Mouse (Mus musculus) regulatory T cell (primary cell): ENCODE data around the gene Sh3glb2.

ENCODE experiments used
- in situ Hi-C: fragments of 300-600 bp; cut with MboI, MseI; formaldehyde crosslinking; loops from one replicate; pipeline ENCODE4 v1.15.1; 2025; ENCODE audit warnings: high pct_unique_total_duplicates

Gene Sh3glb2

DNA sequence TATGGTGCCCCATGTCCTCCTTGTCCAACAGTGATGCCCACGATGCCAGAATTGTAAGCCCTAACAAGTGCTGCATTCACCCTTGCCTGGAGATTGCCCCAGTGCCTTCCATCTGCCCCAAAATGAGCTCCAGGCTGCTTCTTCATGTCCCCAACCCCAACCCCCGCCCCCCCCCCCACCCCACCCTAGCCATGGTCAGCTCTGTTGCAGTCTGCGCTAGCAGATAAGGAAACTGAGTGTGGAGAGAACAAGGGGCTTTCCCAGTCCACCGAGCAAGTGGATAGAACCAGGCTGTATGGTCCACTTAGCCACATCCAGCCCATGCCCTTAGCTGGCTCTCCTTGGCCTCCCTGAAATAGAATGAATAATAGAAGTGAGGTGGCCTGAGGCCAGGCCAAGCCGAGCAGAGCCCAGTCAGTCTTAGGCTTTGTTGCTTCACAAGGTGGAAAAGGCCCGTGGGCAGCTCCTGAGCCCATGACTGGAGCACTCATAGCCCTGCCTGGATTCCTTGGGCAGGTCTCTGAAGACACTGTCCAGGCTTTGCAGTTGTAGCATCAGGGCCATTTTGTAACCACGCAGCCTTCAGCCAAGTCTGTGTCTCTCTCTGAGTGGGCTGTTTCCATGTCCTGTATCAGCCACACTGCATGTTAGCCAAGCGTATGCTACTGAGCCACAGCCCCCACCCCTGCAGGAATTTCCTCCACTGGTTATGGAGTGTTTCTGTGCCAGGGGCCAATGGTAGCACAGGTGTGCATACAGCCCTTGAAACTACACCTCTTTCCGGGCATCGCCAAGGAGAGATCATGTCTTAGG, 21.6 kb upstream of the Sh3glb2 start:
- in situ Hi-C loops: no loop called here

DNA sequence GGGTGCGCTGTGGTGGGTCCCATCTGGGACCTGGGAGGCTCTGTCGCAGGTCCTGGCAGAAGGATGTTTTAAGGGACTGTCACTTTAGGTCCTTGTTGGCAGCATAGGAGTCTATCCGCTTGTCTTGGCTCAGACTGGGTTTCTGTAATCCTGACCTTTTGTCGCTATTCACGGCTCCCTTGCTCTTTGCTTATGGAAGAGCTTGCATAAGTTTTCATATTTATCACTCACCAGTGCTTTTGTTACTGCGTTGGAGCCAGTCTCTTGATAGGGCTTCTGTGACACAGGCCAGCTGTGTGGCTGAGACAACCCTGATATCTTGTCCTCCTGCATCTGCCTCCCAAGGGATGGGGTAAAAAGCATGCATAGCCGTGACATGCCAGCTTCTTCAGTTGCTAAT, 20.2 kb upstream of the Sh3glb2 start:
- in situ Hi-C loops: no loop called here

DNA sequence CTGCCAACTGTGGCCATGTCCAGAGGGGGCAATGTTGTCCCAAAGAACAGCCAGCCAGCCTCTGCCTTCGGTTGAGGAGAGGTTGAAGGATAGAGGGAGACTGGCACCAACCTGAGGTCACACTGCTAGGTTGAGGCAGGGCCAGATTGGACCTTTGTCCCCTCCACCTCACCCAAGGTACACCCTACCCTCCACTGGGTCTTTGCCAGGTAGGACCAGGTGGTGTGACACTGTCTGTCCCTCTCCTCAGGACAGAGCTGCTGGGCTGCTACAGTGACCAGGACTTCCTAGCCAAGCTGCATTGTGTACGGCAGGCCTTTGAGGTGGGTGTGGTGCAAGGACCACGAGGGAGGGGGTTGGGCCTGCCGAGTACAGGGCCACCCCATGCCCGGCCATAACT, 18.6 kb upstream of the Sh3glb2 start:
- in situ Hi-C loops: no loop called here

DNA sequence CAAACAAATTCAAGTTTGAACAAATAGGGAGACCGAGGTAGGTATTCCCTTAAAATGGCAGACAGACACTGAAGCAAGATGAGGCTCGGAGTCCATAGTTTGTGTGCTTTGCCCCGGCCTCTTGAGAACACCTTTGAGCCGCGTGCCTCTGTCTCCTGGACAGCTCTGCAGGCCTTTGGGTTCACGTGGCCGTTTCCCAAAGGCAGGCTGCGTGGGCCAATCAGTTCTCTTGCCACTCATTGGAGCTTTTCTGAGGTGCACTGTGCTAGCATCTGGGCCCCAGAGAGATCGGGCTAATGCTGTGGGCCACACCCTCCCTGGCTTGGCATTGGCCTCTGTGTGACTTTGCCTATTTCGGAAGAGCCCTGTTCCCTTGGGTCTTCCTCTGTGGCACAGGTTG, 16.8 kb upstream of the Sh3glb2 start:
- in situ Hi-C loops: no loop called here

DNA sequence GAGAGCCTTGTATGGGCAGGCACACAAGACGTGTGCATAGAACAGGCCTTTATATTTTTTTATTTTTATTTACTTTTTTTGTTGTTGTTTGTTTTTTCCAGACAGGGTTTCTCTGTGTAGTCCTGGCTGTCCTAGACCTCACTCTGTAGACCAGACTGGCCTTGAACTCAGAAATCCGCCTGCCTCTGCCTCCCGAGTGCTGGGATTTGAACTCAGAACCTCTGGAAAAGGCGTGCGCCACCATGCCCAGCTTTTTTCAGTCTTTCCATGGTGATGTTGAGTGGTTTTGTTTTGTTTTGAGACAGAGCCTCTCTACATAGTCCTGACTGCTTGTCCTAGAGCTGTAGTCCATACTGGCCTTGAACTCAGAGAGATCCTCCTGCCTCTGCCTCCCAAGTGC, 13.6 kb upstream of the Sh3glb2 start:
- in situ Hi-C loops: no loop called here

DNA sequence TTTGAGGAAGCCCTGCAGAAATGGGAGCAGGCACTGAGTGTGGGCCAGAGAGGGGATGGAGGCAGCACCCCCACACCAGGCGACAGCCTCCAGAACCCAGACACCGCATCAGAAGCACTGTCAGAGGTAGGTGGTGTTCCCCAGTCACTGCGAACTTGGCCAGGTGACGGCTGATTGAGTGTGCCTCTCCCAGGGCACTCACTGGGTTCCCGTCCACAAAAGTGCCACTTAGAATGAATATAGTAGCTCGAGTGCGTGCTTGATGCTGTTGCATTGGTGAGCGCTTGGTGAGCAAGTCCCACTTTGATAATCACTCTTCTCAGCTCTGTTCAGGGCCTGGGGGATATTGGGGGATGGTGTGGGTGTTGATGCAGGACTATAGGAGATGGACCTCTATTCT, 12.4 kb upstream of the Sh3glb2 start:
- in situ Hi-C loops: no loop called here

DNA sequence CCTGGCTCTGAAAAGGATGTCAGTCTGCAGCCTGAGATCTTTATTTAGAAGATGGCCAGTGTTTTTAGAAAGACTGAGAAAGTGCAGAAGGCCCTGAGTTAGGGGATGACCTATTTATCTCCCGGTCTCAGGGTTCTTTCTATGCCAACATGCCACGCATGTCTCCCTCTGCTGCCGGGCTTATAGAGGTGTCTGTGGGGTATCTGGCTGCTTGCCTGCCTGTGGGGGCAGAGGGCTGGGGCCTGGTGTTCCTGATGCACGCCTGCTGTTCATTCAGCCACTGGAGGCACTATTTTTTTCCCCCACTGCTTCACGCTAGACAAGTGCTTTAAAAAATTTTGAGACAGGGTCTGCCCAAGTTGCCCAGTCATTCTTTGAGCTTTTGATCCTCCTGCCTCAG, 7.1 kb upstream of the Sh3glb2 start:
- in situ Hi-C loops: no loop called here

DNA sequence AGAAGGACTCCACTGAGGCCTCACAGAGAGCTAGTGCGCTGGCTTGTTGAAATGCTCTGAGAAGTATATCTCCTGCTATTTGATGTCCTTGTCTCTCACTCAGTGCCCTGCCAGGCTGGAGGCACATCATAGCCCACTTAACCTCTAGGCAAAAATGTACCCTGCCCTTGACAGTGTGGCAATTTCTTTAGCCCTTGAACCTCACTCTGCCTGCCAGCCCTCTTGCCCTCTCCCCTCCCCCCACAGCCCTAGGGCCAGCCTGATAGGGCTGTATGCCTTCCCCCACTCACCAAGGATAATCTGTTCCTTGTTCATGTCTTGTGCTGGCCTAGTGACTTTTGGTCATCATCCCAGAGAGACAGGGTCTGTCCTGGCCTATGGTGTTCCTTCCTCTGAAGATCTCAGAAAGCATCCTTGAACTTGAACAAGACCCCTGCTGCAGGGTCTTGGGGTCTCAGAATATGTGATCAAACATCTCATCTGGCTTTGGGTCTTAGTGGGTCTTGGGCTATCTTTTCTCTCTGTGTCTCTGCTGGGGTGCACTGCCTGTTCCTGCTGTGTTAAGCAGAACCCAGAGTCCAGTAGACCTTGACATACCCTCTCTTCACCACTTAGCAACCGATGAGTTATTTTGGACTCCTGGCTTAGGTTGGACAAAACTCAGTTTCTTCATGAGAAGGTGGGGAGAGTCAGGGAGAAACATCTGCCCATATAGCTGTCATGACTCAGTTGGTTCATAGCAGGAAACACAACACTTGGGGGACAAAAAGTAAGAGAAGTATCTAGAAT, 6.3 kb upstream of the Sh3glb2 start:
- in situ Hi-C loops: no loop called here

DNA sequence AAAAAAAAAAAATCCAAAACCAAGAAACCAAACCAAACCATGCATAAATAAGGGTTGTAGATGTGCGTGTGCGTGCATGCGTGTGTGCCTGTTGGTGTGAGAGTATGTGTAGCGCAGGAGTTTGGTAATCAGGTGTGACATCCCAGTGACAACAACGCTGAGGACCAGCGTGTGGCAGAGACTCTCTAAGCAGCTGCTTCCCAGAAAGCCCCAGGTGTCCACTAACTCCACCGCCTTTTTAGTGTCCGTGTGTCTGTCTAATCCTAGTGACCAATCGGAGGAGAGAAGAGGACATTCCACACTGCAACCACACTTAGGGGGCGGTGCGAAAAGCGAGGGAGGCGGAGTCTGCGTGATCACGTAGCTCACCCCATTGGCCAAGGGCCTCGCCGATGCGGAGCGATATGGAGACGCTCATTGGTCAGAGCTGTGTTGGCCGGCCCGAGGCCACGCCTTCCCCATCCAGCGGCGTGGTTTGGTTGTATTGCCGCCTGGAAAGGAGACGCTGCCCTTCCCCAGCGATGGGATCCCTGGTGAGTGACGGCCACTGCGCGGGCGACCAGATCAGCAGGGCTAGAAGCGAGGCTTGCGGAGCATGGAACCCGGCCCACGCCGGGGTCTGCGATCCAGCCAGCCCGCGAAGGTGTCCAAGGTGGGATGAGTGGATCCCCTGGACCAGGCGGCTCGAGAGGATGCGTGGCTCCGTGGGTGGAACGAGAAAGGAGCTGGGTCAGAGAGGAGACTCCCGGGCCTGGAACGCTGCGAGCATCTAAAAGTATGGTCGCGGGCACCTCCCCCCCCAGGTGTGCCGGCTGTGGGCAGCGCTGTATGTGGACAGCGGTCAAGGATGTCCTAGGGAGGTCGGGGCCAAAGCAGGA, 4.9 kb upstream of the Sh3glb2 start, which contains the start of gene Miga2:
Gene Miga2 (plus strand): TSS at position 461 of the 878 bp plus-strand sequence.
- in situ Hi-C loops: no loop called here

DNA sequence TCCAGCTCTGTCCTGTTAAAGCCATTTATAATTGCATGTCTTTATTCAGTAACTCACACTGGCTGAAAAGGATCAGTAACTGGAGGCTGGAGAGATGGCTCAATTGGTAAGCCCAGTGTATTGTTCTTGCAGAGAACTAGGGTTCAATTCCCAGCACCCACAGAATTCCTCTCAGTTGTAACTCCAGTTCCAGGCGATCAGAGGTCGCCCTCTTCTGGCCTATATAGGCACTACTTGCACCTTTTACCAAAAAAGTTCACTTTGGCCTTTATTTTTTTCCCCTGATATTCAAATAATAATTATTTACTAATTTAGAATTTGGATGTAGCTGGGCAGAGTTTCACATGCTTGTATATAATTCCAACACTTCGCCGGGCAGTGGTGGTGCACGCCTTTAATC, 3.7 kb upstream of the Sh3glb2 start:
- in situ Hi-C loops: no loop called here

DNA sequence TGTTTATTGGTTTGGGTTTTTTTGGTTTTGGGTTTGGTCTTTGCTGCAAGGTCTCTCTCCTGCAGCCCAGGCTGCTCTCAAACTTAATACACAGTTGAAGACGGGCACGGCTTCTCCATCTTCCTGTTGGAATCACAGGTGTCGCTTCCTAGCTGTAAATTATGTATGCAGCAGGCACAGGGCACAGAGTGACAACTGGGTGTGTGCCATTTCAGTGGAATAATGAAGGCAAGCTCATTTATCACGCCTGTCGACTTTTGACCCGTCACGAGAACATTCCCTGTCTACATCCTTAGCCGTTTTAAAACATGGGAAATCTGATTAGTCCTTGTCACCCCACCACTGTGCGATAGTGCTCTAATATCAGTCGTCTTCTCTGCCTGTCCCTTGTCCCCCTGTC, 1.5 kb upstream of the Sh3glb2 start:
- in situ Hi-C loops: no loop called here

DNA sequence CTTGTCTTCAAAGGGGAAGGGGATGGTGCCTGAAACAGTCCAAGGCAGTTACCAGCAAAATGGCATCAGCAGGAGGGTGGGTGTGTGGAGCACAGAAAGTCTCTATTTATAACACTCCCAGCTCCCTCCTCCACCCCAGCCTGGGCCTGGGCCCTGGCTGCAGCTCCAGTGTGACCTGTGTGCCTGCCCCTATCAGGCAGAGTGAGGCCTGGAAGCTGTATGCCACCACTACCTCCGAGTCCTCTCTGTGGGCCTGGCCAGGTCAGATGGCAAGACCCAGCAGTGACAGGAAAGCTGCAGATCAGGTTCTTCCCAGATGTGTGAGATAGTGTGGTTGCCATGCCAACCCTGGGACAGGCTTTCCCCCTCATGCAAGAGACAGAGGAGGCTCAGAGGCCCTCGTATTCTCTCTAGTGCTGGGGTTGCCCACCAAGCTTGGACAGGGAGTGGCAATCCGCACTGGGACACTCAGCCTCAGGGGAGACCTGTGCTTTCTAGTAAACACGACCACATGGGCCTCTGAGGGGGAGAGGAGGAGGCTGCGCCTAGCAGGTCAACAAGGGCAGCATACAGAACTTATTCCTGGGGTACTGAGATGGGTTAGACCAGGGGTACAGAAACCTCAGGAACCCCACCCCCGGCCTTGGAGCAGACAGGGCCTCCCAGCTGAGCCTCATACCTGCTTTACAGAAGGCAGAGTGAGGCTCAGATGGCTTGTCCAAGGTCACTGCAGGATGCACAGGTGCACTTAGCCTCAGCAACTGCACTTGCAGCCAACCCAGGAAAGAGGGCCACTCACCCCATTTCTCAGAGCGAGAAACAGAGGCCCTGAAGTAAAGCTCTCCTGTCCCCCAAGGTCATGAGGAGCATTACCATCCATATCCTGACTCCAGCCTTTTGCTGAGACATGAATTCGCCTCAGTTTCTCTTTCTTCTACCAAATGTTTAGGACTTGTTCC, 1.3 kb downstream of the Sh3glb2 start:
- in situ Hi-C loops: no loop called here

DNA sequence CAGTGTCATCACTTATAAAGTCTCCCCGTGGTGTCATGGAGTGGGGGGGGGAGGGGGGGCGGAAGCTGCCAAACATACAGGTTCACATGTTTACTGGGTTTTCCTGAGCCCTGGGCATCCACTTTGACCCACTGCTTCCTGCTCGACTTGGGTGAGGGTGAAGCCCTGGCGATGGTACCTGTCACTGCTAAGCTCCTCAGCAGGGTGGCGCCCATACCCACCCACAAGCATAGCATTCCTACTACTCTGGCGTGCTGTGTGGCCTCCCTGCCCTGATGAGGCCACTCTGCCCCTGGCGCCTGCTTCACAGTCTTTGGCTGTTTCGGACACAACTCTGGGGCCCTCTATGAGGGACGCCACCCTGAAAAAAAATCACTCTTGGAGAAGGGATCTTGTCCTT, 2.2 kb downstream of the Sh3glb2 start:
- in situ Hi-C loops: no loop called here

DNA sequence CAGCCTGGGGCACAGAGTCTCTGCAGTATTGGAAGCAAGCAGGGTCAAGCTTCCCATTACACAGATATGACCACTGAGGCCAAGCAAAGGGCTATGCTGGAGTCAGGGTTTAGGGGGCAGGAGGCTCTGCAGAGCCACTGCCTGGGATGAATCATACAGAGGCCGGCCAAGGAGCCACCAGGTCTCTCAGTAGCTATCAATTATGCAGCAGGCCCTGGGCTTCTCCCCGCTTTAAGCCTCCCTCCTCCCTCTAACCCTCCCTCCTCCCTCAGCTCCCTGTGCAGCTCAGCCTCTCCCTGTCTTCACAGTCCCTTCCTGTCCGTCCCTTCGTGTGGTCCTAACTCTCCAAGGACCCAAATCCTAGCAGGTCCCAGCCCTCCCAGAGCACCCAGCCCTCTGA, 2.9 kb downstream of the Sh3glb2 start:
- in situ Hi-C loops: no loop called here

DNA sequence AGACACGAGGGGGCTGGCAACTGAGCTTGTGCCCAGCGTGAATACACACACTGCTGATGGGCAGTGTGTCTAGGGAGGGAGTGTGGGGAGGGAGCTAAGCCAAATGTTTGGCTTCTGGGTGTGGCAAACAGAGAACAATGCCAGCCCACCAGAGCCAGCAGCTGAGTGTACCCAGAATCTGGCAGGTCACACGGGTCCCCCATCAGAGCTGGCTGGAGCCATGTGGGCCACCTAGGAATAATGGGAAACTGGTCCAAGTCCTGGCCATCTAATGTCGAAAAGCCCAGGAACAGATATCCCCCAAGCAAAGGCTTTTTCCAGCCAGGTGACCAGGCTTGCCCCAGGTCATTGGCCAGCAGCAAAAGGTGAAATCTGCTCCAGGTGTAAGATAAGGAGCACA, 3.3 kb downstream of the Sh3glb2 start:
- in situ Hi-C loops: no loop called here

DNA sequence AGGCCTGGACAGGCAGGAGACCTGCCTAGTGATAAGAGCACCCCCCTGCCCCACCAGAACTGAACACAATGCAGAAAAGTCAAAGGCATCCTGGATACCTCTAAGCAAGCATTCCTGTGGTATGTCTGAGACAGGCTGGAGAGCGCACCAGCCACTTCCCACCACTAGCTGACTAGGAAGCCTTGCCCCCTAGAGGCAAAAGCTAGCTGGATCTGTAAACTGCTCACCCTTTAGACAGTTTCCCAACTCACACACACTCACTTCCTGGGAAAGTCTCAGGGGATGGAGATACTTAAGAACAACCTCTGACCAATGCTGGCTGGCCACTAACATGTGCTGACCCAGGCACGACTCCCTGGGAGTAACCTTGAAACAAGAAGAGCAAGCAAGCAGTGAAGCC, 8.0 kb downstream of the Sh3glb2 start:
- in situ Hi-C loops: no loop called here

DNA sequence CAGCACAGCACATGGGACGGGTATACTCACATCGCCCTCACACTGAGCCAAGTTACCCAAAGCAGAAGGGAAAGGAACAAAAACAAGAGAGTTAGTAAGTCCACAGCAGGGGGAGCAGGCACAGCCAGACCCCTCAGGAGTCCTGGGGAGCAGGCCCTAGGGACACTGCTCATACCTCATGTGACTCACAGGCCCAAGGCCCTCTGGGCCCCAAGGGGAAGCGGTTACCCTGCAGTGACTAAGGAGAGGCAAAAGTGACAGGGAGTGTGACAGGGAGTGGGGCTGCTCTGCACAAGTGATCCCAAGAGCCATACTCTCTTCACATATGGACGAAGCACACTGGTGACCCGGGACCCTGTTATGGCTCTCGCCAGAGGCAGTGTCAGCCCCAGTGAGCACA, 9.9 kb downstream of the Sh3glb2 start:
- in situ Hi-C loops: no loop called here

DNA sequence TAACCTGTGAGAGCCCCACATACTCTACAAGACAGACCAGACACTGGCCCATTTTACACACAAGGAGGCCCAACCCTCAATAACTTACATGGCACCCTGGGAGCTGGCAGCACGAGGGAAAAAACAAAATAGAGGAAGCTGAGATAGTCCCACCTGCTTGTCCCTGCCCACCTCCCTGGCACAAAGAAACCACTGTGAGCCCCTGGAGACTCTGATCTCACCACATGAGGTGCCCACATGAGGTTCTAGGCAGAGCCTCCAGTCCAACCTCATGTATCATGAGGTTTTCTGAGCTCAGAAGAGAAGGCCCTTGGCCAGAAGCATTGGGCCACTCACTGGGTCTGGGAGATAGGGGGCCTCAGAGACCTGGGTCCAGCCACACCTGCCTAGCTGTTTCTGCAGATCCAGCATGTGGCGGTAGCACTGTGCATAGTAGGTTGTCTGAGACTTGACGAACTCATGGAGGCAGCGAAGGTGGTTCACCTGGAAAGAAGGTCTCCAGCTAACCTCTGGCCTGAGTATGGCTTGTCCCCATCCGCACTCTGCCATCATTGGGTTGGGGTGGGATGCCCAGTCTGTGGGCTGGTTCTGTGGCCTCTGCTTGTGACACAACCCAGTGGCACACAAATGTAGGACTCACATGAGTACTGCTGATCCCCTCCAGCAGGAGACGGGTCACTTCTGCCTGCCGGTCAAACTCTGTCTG, 13.0 kb downstream of the Sh3glb2 start:
- in situ Hi-C loops: no loop called here

DNA sequence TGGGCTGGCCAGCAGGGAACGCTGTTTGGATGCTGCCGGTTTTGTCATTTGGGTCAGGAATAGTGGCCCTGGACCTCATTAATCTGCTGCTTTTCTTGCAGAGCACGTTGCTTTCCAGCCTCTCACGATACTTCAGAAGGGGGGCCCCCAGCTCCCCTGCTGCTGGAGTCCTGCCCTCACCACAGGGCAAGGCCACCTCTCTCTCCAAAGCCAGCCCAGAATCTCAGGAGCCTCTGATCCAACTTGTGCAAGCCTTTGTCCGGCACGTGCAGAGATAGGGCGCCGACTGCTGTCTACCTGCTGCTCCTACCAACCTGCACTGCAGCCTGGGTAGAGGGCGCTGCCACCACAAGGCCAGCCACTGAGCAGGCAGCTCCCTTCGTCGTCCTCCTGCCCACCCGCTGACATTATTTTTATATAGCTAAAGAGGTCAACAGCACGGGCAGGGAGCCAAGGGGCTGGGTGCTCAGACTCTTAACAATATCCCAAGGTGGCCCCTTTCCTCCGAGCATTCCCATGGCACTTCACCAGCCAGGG, 15.5 kb downstream of the Sh3glb2 start:
- in situ Hi-C loops: no loop called here

DNA sequence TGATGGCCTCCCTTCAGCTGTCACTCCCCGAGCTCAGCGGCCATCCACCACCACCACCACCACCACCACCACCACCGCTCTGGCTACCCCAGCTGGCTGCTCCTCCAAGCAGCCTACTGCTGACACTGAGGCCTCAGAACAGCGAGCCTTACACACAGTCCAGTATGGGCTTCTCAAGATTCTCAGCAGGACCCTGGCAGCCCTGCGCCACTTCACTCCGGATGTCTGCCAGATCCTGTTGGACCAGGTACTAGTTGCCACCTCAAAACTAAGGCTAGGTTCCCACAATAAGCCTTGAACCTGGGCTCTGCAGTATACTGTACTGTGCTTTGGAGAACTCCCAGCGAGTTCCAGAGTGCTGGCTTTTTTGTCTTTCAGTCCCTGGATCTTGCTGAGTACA, 16.6 kb downstream of the Sh3glb2 start:
- in situ Hi-C loops: no loop called here
